Mouse (Mus musculus): ENCODE measurements around the gene Shank2. TPM values are rescaled to one million over a fixed set of nuclear protein-coding genes. Genes with fewer than 3 reads are reported as not detected.
A peak's percentile ranks its signal among the peaks of the same experiment; 100 is the strongest.

The Shank2 gene
- polyA plus RNA-seq, 1 experiment from 2014 or later = 16.1 TPM

- ATAC-seq (ENCODE audit: low read depth) = no peak
- H3K36me3 ChIP-seq (ENCODE audit: control insufficient read depth, insufficient read depth, low read length) = no peaks in the 10 kb centered on the region
- no peaks in the 10 kb centered on the region for H3K9me3 ChIP-seq (ENCODE audit: control insufficient read depth, low read length)
- H3K4me1 ChIP-seq (ENCODE audit: control insufficient read depth, insufficient read depth, low read length) = no peaks in the 10 kb centered on the region
- no peak overlapping the region for H3K4me3 ChIP-seq (ENCODE audit: low read depth, low read length)
- H3K4me2 ChIP-seq (ENCODE audit: low read depth, low read length) = no peak overlapping the region
- H3K27me3 ChIP-seq (ENCODE audit: control insufficient read depth, insufficient read depth, low read length) = no peaks in the 10 kb centered on the region
- H3K9ac ChIP-seq (replicated peaks; ENCODE audit: low read depth, low read length) = no peak overlapping the region
- no peak overlapping the region for H3K27ac ChIP-seq (ENCODE audit: low read depth, low read length)
- WGBS = 64% methylated on average over 1 of the region's 1 CpGs
Measured at GRCm38 (mm10) chr7:144078661-144079060, 76.9 kb downstream of the Shank2 start.

GRCm38 (mm10) chr7:144079861-144080260 lies 78.1 kb downstream of the Shank2 start:
- WGBS = 93% methylated on average over 1 of the region's 1 CpGs
- ATAC-seq (ENCODE audit: low read depth) = no peak
- no peaks in the 10 kb centered on the region for H3K36me3 ChIP-seq (ENCODE audit: control insufficient read depth, insufficient read depth, low read length)
- H3K4me2 ChIP-seq (ENCODE audit: low read depth, low read length) = no peak overlapping the region
- H3K27ac ChIP-seq (ENCODE audit: low read depth, low read length) = no peak overlapping the region
- no peaks in the 10 kb centered on the region for H3K9me3 ChIP-seq (ENCODE audit: control insufficient read depth, low read length)
- no peaks in the 10 kb centered on the region for H3K27me3 ChIP-seq (ENCODE audit: control insufficient read depth, insufficient read depth, low read length)
- H3K4me3 ChIP-seq (ENCODE audit: low read depth, low read length) = no peak overlapping the region
- H3K4me1 ChIP-seq (ENCODE audit: control insufficient read depth, insufficient read depth, low read length) = no peaks in the 10 kb centered on the region
- no peak overlapping the region for H3K9ac ChIP-seq (replicated peaks; ENCODE audit: low read depth, low read length)

DNA sequence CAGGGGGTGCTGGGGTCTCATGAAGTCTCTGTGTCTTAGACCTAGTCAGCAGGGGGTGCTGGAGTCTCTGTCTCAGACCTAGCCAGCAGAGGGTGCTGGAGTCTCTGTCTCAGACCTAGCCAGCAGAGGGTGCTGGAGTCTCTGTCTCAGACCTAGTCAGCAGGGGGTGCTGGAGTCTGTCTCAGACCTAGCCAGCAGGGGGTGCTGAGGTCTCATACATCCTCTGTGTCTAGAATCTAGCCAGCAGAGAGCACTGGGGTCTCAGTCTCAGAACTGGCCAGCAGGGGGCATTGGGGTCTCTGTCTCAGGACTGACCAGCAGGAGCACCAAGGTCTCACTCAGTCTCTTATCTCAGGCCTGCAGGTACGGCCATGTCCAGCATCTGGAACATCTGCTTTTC lies 79.7 kb downstream of the Shank2 start:
- WGBS = 94% methylated on average over 1 of the region's 1 CpGs
- Histone ChIP-seq H3K4me2 (ENCODE audit: low read depth, low read length) (no peak overlapping the region), H3K27ac (ENCODE audit: low read depth, low read length) (no peak overlapping the region), H3K36me3 (ENCODE audit: control insufficient read depth, insufficient read depth, low read length) (no peaks in the 10 kb centered on the region), H3K9me3 (ENCODE audit: control insufficient read depth, low read length) (no peaks in the 10 kb centered on the region), H3K4me1 (ENCODE audit: control insufficient read depth, insufficient read depth, low read length) (no peaks in the 10 kb centered on the region), H3K27me3 (ENCODE audit: control insufficient read depth, insufficient read depth, low read length) (no peaks in the 10 kb centered on the region), H3K4me3 (ENCODE audit: low read depth, low read length) (no peak overlapping the region), H3K9ac (replicated peaks; ENCODE audit: low read depth, low read length) (no peak overlapping the region)
- ATAC-seq (ENCODE audit: low read depth) = peak; percentile 31; the same call in 1 of the 2 replicates

DNA sequence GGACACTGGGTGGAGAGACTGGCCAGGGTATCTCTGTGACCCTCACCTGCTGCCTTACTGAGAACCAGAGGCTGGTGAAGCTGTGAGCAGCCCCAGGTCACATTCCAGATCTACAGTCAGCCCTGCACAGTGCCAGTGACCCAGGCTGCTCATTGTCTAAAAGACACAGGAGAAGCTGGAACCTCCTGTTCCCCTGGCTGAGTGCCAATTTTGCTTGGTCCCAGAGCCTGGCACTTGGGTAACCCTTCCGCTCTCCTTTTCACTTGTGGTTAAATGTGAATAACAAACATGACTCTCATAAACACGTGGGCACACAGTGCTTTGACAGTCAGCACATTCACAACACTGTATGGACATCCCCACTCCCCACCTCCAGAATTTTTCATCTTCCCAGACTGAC lies 80.2 kb downstream of the Shank2 start:
- Histone ChIP-seq H3K4me2 (ENCODE audit: low read depth, low read length) (no peak overlapping the region), H3K4me1 (ENCODE audit: control insufficient read depth, insufficient read depth, low read length) (no peaks in the 10 kb centered on the region), H3K9me3 (ENCODE audit: control insufficient read depth, low read length) (no peaks in the 10 kb centered on the region), H3K27ac (ENCODE audit: low read depth, low read length) (no peak overlapping the region), H3K27me3 (ENCODE audit: control insufficient read depth, insufficient read depth, low read length) (no peaks in the 10 kb centered on the region), H3K4me3 (ENCODE audit: low read depth, low read length) (no peak overlapping the region), H3K9ac (replicated peaks; ENCODE audit: low read depth, low read length) (no peak overlapping the region), H3K36me3 (ENCODE audit: control insufficient read depth, insufficient read depth, low read length) (no peaks in the 10 kb centered on the region)
- WGBS = 75% methylated on average over 2 of the region's 2 CpGs
- ATAC-seq (ENCODE audit: low read depth) = peak; percentile 44; the same call in 1 of the 2 replicates

DNA sequence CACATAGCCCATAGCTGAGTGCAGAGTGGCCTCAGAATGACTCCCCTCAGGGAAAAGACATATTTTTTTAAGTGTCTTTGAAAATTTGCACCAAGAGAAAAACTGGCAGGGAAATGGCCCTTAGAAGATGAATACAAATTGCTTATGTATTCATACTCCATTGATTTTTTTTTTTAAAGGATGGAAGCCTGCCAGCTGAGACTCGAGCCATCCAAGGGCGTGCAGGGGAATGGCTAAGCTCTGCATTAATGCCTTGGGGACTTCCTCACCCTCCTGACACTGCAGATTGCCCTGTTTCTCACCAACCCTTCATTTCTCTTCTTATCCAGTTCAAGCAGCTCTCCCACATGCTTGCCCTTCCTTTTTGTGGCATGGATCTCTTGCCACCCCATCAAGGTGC lies 85.5 kb downstream of the Shank2 start:
- no peak overlapping the region for H3K4me2 ChIP-seq (ENCODE audit: low read depth, low read length)
- no peaks in the 10 kb centered on the region for H3K4me1 ChIP-seq (ENCODE audit: control insufficient read depth, insufficient read depth, low read length)
- no peak overlapping the region for H3K4me3 ChIP-seq (ENCODE audit: low read depth, low read length)
- no peak overlapping the region for H3K27ac ChIP-seq (ENCODE audit: low read depth, low read length)
- 26% methylated on average over 2 of the region's 2 CpGs for WGBS
- no peaks in the 10 kb centered on the region for H3K9me3 ChIP-seq (ENCODE audit: control insufficient read depth, low read length)
- no peak overlapping the region for H3K9ac ChIP-seq (replicated peaks; ENCODE audit: low read depth, low read length)
- no peaks in the 10 kb centered on the region for H3K36me3 ChIP-seq (ENCODE audit: control insufficient read depth, insufficient read depth, low read length)
- no peaks in the 10 kb centered on the region for H3K27me3 ChIP-seq (ENCODE audit: control insufficient read depth, insufficient read depth, low read length)
- no peak for ATAC-seq (ENCODE audit: low read depth)

DNA sequence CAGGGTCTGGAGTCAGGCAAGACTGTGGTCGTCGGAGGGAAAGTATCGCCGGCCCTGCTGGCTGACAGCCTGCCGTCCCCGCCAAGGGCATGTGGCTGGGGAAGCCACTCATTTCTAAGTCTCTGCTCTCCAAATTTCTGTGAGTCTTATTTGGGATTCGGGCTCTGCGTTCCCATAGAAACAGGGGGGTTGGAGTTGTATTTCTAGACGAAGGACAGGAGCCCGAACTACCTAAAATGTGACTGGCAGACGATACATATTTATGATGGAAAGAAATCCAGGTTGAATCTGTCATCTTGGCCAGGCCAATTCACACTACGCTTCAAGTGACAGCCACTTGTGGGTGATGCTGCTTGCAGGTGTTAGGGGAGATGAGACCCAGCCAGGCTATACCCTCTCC lies 92.4 kb downstream of the Shank2 start:
- Histone ChIP-seq H3K4me3 (ENCODE audit: low read depth, low read length) (no peak overlapping the region), H3K36me3 (ENCODE audit: control insufficient read depth, insufficient read depth, low read length) (no peaks in the 10 kb centered on the region), H3K27ac (ENCODE audit: low read depth, low read length) (no peak overlapping the region), H3K4me2 (ENCODE audit: low read depth, low read length) (no peak overlapping the region), H3K4me1 (ENCODE audit: control insufficient read depth, insufficient read depth, low read length) (no peaks in the 10 kb centered on the region), H3K9ac (replicated peaks; ENCODE audit: low read depth, low read length) (no peak overlapping the region), H3K27me3 (ENCODE audit: control insufficient read depth, insufficient read depth, low read length) (no peaks in the 10 kb centered on the region), H3K9me3 (ENCODE audit: control insufficient read depth, low read length) (no peaks in the 10 kb centered on the region)
- 86% methylated on average over 12 of the region's 12 CpGs for WGBS
- ATAC-seq (ENCODE audit: low read depth) = no peak

- Histone ChIP-seq H3K4me3 (ENCODE audit: low read depth, low read length) (no peak overlapping the region), H3K27ac (ENCODE audit: low read depth, low read length) (no peak overlapping the region), H3K9ac (replicated peaks; ENCODE audit: low read depth, low read length) (no peak overlapping the region), H3K36me3 (ENCODE audit: control insufficient read depth, insufficient read depth, low read length) (no peaks in the 10 kb centered on the region), H3K4me1 (ENCODE audit: control insufficient read depth, insufficient read depth, low read length) (no peaks in the 10 kb centered on the region), H3K4me2 (ENCODE audit: low read depth, low read length) (no peak overlapping the region), H3K27me3 (ENCODE audit: control insufficient read depth, insufficient read depth, low read length) (no peaks in the 10 kb centered on the region), H3K9me3 (ENCODE audit: control insufficient read depth, low read length) (no peaks in the 10 kb centered on the region)
- ATAC-seq (ENCODE audit: low read depth) = no peak
- 8% methylated on average over 2 of the region's 2 CpGs for WGBS
Measured at GRCm38 (mm10) chr7:144097314-144097713, 95.6 kb downstream of the Shank2 start.

DNA sequence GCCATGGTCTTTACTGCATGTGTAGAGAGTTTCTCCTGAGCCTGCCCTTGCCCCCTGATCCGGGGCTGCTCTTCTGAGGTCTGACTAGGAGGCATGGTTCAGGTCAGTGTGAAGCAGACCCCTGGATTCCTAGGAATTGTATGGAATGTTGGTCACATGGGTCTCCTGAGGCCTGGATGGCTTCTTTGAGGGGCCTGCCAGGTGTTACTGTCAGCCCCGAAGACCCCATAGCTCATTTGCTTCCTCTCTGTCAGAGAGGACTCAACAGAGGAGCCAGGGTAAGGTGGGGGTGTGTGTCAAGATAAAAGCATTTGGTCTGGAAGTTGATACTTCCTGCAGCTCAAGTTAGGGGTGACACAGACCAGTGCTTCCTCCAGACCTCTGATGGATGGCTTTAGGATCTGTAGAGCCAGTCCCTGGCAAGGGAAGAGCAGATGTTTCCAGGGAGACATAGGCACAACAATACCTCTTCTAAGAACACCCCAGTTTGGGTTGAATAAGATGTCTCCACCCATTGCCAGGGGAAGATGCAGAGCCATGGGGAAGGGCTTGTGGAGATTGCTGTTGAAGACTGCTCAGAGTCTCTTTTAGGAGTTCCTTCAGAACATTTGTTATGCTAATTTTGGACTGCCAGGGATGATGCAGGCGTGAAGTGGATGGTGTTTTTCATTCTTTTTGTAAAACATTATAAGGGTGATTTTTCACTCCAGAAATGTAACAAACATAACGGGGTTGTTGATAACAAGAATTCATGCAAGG lies 100.7 kb downstream of the Shank2 start:
- Histone ChIP-seq H3K27me3 (ENCODE audit: control insufficient read depth, insufficient read depth, low read length) (no peaks in the 10 kb centered on the region), H3K9me3 (ENCODE audit: control insufficient read depth, low read length) (no peaks in the 10 kb centered on the region), H3K4me1 (ENCODE audit: control insufficient read depth, insufficient read depth, low read length) (no peaks in the 10 kb centered on the region; the same call in 1 of the 2 replicates), H3K27ac (ENCODE audit: low read depth, low read length) (no peak overlapping the region), H3K36me3 (ENCODE audit: control insufficient read depth, insufficient read depth, low read length) (no peaks in the 10 kb centered on the region), H3K4me2 (ENCODE audit: low read depth, low read length) (no peak overlapping the region), H3K4me3 (ENCODE audit: low read depth, low read length) (no peak overlapping the region), H3K9ac (replicated peaks; ENCODE audit: low read depth, low read length) (no peak overlapping the region)
- 70% methylated on average over 4 of the region's 4 CpGs for WGBS
- ATAC-seq (ENCODE audit: low read depth) = no peak

DNA sequence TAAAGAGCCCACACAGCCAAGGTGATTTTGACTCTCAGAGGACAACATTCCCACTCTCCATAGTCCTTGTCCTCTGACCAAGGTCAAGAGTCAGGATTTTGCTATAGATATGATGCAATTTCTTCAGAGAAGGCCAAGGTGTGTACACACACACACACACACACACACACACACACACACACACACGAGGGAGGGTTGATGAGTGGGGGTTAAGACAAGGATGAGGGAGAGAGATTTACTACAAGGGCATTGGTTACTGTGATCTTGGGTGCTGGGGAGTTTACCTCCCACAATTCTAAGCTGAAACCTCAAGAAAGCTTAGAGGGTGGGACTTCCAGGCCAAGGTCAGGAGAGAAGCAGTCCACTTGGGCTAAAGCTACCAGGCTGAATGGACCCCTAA lies 104.2 kb downstream of the Shank2 start:
- no peaks in the 10 kb centered on the region for H3K27me3 ChIP-seq (ENCODE audit: control insufficient read depth, insufficient read depth, low read length)
- no peak overlapping the region for H3K4me3 ChIP-seq (ENCODE audit: low read depth, low read length)
- no peaks in the 10 kb centered on the region for H3K36me3 ChIP-seq (ENCODE audit: control insufficient read depth, insufficient read depth, low read length)
- no peaks in the 10 kb centered on the region for H3K9me3 ChIP-seq (ENCODE audit: control insufficient read depth, low read length)
- no peaks in the 10 kb centered on the region; the same call in 1 of the 2 replicates for H3K4me1 ChIP-seq (ENCODE audit: control insufficient read depth, insufficient read depth, low read length)
- 13% methylated on average over 1 of the region's 1 CpGs for WGBS
- H3K27ac ChIP-seq (ENCODE audit: low read depth, low read length) = no peak overlapping the region
- H3K9ac ChIP-seq (replicated peaks; ENCODE audit: low read depth, low read length) = no peak overlapping the region
- no peak for ATAC-seq (ENCODE audit: low read depth)
- no peak overlapping the region for H3K4me2 ChIP-seq (ENCODE audit: low read depth, low read length)
